Mouse (Mus musculus): ENCODE results near the gene Hemgn.

Hemgn gene

GRCm38 (mm10) chr4:46411489-46411888, 1.8 kb downstream of the Hemgn start:
- no peak for DNase-seq

GRCm38 (mm10) chr4:46410677-46411076, 2.6 kb downstream of the Hemgn start:
- DNase-seq, result no peak

- no peak for DNase-seq
Observed at GRCm38 (mm10) chr4:46406966-46407703, 6.2 kb downstream of the Hemgn start.

GRCm38 (mm10) chr4:46404042-46404795, 9.1 kb downstream of the Hemgn start:
- DNase-seq, result no peak

GRCm38 (mm10) chr4:46398839-46399238, 14.5 kb downstream of the Hemgn start:
- DNase-seq, result no peak

- DNase-seq, result peak in 1 of 2 experiments; percentile 12
Observed at GRCm38 (mm10) chr4:46395736-46396135, 17.6 kb downstream of the Hemgn start.

- no peak for DNase-seq
Observed at GRCm38 (mm10) chr4:46394388-46394787, 18.9 kb downstream of the Hemgn start.

- peak; percentile 87 to 89 for DNase-seq
Observed at GRCm38 (mm10) chr4:46390390-46390970, 22.8 kb downstream of the Hemgn start.

- peak; percentile 57 to 70 for DNase-seq
Observed at GRCm38 (mm10) chr4:46389612-46390341, 23.5 kb downstream of the Hemgn start.

- peak; percentile 97 to 98 for DNase-seq
Observed at GRCm38 (mm10) chr4:46389013-46389611, 24.2 kb downstream of the Hemgn start, which contains the start of gene Trmo. Trmo (minus strand) TSS chr4:46389437.

GRCm38 (mm10) chr4:46388556-46388955, 24.8 kb downstream of the Hemgn start:
- DNase-seq, result peak in 1 of 2 experiments; percentile 17

- DNase-seq, result peak; percentile 92 to 93
Observed at GRCm38 (mm10) chr4:46374869-46375368, 38.4 kb downstream of the Hemgn start.

- DNase-seq, result peak; percentile 41 to 56
Observed at GRCm38 (mm10) chr4:46374455-46374854, 38.9 kb downstream of the Hemgn start.

- peak; percentile 91 to 94 for DNase-seq
Observed at GRCm38 (mm10) chr4:46371030-46371429, 42.3 kb downstream of the Hemgn start.

GRCm38 (mm10) chr4:46370406-46370805, 42.9 kb downstream of the Hemgn start:
- no peak for DNase-seq

- DNase-seq, result no peak
Observed at GRCm38 (mm10) chr4:46369070-46369469, 44.2 kb downstream of the Hemgn start.

- no peak for DNase-seq
Observed at GRCm38 (mm10) chr4:46367487-46367959, 45.8 kb downstream of the Hemgn start.

GRCm38 (mm10) chr4:46364360-46364759, 48.9 kb downstream of the Hemgn start:
- DNase-seq, result no peak

- DNase-seq, result no peak
Observed at GRCm38 (mm10) chr4:46361258-46361657, 52.0 kb downstream of the Hemgn start.

- DNase-seq, result no peak
Observed at GRCm38 (mm10) chr4:46359539-46360253, 53.6 kb downstream of the Hemgn start.

Measured in cerebellum, postnatal 10 days (tissue).